Mouse (Mus musculus) c-Kit-positive CD71-negative TER-119-negative erythroid progenitor cells, embryonic 14.5 days (primary cell): ENCODE measurements around the gene Nup205.

Source experiments
- DNase-seq: peaks from one replicate; pipeline ENCODE4 v3.0.0-alpha.2; 2013; ENCODE audit warnings: low read depth

Nup205 gene

DNA sequence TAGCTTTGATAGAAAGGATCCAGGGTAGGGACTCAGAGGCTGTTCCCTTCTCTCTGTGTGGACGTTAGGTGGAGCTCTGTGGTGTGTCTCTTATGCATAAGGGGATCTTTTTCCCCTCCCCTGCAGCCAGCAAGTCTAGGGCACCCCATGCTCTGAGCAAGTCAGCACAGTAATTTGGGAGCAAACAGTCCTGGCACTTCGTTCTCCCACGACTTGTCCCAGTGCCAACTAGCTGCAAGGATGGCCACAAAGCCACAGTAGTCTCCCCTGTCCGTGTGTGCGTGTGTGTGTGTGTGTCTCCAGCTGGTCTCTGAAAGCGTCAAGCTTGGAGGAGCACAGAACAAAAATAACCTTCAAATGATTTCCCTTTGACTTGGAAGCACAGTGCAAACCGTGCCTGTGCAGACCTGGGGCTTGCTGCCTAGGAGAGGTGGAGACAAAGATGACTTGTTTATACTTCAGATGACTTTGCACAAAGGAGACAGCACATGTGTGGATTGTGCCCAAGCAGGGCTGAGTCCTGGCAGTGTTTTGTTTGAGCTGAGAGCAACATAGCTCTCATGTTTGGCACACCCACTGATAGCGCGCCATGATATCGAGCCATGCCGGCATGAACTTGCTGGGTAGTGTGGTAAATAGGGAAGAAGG is 111.0 kb downstream of the Nup205 start:
- DNase-seq = no peak

GRCm38 (mm10) chr6:35288920-35289319 is 111.7 kb downstream of the Nup205 start:
- DNase-seq = no peak

GRCm38 (mm10) chr6:35289676-35290075 is 112.5 kb downstream of the Nup205 start:
- no peak for DNase-seq

- no peak for DNase-seq
These were observed 117.7 kb downstream of the Nup205 start for GRCm38 (mm10) chr6:35294964-35295363.

DNA sequence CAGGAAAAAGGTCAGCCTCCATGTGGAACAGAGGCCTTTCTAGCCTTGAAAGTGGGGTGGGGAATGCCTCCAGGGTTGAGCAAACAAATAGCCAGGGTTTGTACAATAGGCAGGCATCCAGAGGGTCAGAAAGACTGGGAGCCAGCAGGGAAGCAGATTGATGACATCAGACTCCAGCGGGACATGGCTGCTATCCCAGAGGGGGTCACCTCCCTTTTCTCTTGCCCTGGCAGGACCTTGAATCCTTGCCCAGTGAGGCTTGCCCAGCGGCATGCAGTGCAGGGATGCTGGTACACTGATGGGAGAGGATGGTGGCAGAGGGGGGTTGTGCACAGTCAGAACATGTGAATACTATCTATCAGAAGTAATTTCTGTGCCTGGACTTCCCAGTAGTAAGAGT is 119.8 kb downstream of the Nup205 start:
- DNase-seq = no peak
